Mouse (Mus musculus) lung, postnatal 14 days (tissue): ENCODE measurements around the gene Rnf31.

Source experiments
- DNase-seq: peaks from one replicate; pipeline ENCODE4 v3.0.0; 2021

The Rnf31 gene

GRCm38 (mm10) chr14:55591331-55591891 lies at the start of gene Rnf31:
Gene Rnf31 (plus strand): TSS chr14:55591708.
- DNase-seq = peak; percentile 95

GRCm38 (mm10) chr14:55542268-55542667 lies 49.2 kb upstream of the Rnf31 start:
- no peak for DNase-seq

- no peak for DNase-seq
Observed at GRCm38 (mm10) chr14:55544334-55544733, 47.2 kb upstream of the Rnf31 start.

DNA sequence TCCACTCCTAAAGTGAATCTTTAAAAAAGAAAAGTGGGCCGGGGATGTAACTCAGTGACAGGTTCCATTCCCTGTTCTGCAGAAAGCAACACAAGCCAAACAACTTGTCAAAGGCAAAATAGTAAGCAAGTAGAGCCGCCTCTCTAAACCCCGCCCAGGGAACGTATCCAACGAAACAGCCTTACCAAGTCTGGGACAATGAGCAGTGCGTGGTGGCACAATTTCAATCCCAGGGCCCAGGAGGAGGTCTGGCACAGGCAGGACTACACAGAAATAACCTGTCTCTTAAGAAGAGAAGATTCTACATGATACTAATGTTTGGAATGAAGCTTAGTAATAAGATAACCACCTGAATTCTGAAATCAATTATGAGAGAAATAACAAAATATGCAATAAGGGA lies 41.3 kb upstream of the Rnf31 start:
- no peak for DNase-seq

DNA sequence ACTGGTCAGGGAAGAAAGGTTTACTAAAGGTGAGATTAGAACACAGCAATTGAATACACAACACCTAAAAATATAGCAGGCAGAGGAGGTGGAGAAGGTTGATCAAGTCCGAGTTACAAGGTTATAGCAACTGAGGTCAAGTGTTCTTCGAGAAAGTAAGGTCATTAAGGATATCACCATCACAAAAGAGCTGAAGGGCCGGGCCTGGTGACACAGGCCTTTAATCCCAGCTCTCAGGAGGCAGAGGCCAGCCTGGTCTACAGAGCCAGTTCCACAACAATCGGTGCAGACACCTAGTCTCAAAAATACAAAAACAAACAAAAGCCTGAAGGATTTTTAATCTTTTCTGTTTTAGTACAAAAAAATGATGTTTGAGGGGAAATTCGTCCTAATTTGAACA lies 40.2 kb upstream of the Rnf31 start:
- DNase-seq = no peak

GRCm38 (mm10) chr14:55551794-55552193 lies 39.7 kb upstream of the Rnf31 start:
- no peak for DNase-seq

GRCm38 (mm10) chr14:55554635-55555034 lies 36.9 kb upstream of the Rnf31 start:
- no peak for DNase-seq

DNA sequence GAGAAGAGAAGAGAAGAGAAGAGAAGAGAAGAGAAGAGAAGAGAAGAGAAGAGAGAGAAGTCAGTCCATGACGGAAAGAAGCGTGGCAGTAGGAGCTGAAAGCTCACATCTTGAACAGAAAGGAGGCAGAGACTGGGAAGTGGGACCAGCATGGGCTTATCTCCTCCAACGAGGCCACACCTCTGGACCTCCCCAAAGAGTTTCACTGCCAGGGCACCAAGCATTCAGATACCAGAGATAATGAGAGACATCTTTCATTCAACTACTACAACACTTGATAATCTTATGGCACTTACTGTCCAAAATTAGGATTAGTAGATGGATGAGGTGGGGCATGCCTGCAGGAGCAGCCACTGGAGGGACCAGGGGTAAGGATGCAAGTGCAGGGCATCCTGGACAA lies 35.7 kb upstream of the Rnf31 start:
- no peak for DNase-seq

GRCm38 (mm10) chr14:55557003-55557402 lies 34.5 kb upstream of the Rnf31 start:
- DNase-seq = peak; percentile 90

GRCm38 (mm10) chr14:55557587-55557986 lies 33.9 kb upstream of the Rnf31 start:
- no peak for DNase-seq

GRCm38 (mm10) chr14:55558740-55559448 lies 32.6 kb upstream of the Rnf31 start:
- no peak for DNase-seq

DNA sequence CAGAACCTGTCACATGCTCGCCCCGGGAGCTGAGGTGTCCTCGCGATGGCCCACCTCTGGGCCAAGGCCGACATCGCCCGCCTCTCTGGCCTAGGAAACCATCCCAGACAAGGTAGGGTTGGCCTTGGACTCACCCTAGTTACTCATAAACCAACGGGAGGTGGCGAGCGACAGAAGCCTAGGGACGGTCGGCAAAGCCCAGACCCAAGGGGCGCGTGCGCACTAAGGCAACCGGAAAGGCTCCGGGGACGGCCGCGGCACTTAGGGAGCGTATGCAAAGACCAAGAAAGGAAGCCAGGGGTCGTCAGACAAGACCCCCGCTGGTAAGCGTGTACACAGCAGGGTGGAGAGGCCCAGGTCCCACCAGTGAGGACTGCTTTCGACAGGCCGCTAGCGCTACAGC lies 31.7 kb upstream of the Rnf31 start, which contains the start of gene Dcaf11:
Gene Dcaf11 (plus strand): TSS at position 208 of the 403 bp plus-strand sequence.
- DNase-seq = peak; percentile 92

DNA sequence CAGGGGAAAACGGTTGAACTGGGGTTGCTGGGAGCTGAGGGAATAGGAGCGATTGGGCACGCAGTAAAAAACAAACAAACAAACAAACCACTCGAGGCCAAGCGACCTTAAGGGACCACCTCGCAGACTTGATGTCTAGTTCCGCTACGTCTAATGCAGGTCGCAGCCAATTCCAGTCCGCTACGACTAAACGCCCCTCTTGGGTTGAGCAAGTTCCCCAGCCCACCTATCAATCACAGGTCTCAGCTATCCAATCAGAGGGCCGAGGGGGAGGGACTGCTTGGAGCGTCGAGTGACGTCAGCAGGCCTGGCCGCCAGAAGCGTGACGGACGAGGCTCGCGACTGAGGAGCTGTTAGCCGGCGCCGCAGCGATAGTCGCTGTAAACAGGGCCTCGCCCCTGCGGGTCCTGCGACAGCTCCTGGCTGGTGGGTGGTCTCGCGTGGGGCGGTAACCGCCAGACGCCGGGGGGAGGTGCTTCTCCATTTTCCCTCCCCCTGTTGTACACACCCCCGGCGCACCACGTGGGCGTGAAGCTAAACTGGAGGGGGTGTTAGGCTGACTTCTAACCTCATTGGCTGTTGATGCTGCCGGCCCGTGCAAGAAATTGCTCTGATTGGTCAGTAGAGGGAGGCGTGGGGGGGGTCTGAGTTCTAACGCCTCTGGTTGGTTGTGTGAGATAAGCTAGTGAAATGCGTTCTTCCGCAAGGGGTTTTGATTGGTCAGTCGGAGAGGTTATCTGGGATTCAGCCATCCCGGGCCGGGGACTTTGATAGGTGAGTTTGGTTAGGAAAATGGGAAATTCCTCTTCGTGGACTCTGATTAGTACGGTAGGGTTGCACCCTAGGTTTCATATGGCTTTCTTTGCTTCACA lies 31.1 kb upstream of the Rnf31 start, which contains the start of gene A730061H03Rik:
Gene A730061H03Rik (minus strand): TSS at position 205 of the 872 bp plus-strand sequence.
- peak; percentile 98 for DNase-seq

GRCm38 (mm10) chr14:55561860-55562259 lies 29.6 kb upstream of the Rnf31 start:
- no peak for DNase-seq

GRCm38 (mm10) chr14:55563249-55563648 lies 28.3 kb upstream of the Rnf31 start:
- no peak for DNase-seq

- DNase-seq = no peak
Observed at GRCm38 (mm10) chr14:55565748-55566147, 25.8 kb upstream of the Rnf31 start.

DNA sequence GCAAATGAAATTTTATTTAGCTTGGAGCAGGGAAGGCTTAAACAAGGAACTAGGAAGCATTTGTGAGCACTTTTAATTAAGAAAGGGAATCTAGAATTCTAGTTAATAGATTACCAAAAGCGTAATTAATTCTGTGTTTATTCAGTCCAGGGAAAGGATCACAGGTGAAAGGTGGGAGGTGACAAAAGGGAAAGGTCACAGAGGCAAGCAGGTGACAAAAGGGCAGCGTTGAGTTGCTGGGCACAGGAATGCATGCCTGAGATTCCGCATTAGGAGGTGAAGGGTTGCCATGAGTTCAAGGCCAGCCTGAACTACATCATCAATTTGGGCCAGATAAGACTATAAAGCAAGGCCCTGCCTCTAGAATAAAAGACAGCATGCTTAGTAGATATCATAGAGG lies 24.0 kb upstream of the Rnf31 start:
- no peak for DNase-seq

DNA sequence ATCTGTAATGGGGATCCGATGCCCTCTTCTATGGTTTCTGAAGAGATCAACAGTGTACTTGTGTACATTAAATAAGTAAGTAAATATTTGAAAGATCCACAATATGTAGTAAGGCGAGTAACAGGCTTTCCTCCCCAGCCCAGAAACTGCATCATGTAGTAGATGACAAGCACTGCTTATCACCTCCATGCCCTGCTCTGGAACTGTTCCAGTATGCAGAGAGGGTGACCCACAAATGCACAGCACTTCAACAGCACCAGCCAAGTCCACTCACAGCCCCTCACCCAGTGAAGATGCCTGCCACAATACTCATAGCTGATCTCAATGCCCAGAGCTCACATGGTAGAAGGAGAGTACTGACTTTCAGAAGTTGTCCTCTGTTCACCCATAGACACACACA lies 20.9 kb upstream of the Rnf31 start:
- DNase-seq = no peak

GRCm38 (mm10) chr14:55571760-55572159 lies 19.7 kb upstream of the Rnf31 start:
- DNase-seq = no peak

- no peak for DNase-seq
Observed at GRCm38 (mm10) chr14:55575302-55575701, 16.2 kb upstream of the Rnf31 start, which contains the start of gene Fitm1. Gene Fitm1 (plus strand): TSS chr14:55575617.

DNA sequence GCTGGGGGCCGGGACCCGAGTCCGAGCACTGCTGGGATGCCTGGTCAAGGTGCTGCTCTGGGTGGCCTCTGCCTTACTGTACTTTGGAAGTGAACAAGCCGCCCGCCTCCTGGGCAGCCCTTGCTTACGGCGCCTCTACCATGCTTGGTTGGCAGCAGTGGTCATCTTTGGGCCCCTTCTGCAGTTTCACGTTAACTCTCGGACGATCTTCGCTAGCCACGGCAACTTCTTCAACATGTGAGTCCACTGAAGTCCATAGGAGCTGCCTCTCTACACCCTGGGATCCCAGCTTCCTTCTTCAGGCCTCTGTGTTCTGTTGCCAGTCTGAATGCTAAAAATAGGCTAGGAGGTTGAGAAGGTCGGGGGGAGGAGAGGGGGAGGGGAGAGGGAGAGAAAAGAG lies 15.8 kb upstream of the Rnf31 start:
- no peak for DNase-seq

GRCm38 (mm10) chr14:55576376-55576775 lies 15.1 kb upstream of the Rnf31 start:
- peak; percentile 52 for DNase-seq

GRCm38 (mm10) chr14:55577871-55578667 lies 13.4 kb upstream of the Rnf31 start, which contains the start of gene Psme1:
Gene Psme1 (plus strand): TSS chr14:55578123.
- peak; percentile 83 for DNase-seq
